Mouse (Mus musculus) neural tube, embryonic 15.5 days (tissue): ENCODE results near the gene Gm17783. TPM values are rescaled to one million over a fixed set of nuclear protein-coding genes. Genes with fewer than 3 reads are reported as not detected.
"Not testable (repeated sequence)": the region's sequence is repeated elsewhere in the genome, so short reads cannot be mapped to it uniquely, and the experiment has no call there.

ENCODE experiments used
- ATAC-seq: fragments of 200-750 bp; cut with Nextera tagmentation; 2 replicates; pipeline ENCODE4 v1.8.0; 2017; ENCODE audit warnings: mild to moderate bottlenecking, moderate TSS enrichment, moderate library complexity; ENCODE audit not compliant: low FRiP score
- H3K27ac ChIP-seq: fragments of 300-500 bp; sonication (generic); replicated peaks from 2 replicates; pipeline ENCODE4 v1.5.1; 2015; ENCODE audit warnings: mild to moderate bottlenecking, inconsistent platforms
- H3K27me3 ChIP-seq: fragments of 300-500 bp; sonication (generic); replicated peaks from 2 replicates; pipeline ENCODE4 v1.6.1; 2015; ENCODE audit warnings: inconsistent platforms
- H3K36me3 ChIP-seq: fragments of 300-500 bp; sonication (generic); 2 replicates; pipeline ENCODE4 v1.6.1; 2015; ENCODE audit warnings: inconsistent platforms
- H3K4me1 ChIP-seq: fragments of 300-500 bp; sonication (generic); 2 replicates; pipeline ENCODE4 v1.6.1; 2015; ENCODE audit warnings: inconsistent platforms
- H3K4me2 ChIP-seq: fragments of 300-500 bp; sonication (generic); 2 replicates; pipeline ENCODE4 v1.6.1; 2015; ENCODE audit warnings: inconsistent platforms, mild to moderate bottlenecking, moderate library complexity
- H3K4me3 ChIP-seq: fragments of 300-500 bp; sonication (generic); replicated peaks from 2 replicates; pipeline ENCODE4 v1.5.1; 2015; ENCODE audit warnings: mild to moderate bottlenecking, inconsistent platforms
- H3K9ac ChIP-seq: fragments of 300-500 bp; sonication (generic); replicated peaks from 2 replicates; pipeline ENCODE4 v1.6.1; 2015; ENCODE audit warnings: mild to moderate bottlenecking, inconsistent platforms
- H3K9me3 ChIP-seq: fragments of 300-500 bp; sonication (generic); replicated peaks from 2 replicates; pipeline ENCODE4 v1.6.1; 2016; ENCODE audit warnings: inconsistent platforms
- WGBS: fragments of 180-500 bp; shearing (Covaris S2); methylation state at CpG from one replicate; pipeline ENCODE4 v1.1.7; 2015; ENCODE audit warnings: mixed read lengths; 5-methylcytosine and 5-hydroxymethylcytosine counted together
- polyA plus RNA-seq: library from polyadenylated mRNA; unstranded; fragments of >200 nt; fragmentation: Nextera tagmentation; extraction: Ambion mirVana; gene quantifications from 2 replicates; pipeline ENCODE4 v1.2.1, GENCODE M21; 2015

Gene Gm17783
- not detected in 2 replicates for polyA plus RNA-seq

DNA sequence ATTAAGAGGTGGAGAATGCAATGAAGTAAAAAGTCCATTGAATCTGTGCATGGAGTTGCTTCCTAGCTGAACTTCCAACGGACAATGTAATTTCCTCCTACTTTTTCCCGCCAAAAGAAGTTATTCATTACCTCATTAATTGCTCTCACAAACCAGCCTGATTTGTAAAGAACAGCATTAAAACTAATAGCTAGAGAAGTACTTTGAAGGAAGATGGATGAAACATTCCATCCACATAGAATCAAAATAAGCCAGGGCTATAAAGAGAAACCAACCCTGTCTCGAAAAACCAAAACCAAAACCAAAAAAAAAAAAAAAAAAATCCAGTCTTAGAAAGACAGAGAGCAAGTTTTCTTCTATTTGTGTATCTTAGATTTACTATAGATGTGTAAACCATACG lies at the start of gene Gm17783:
Gm17783 (minus strand) TSS at position 101 of the 400 bp plus-strand sequence.
- no peaks in the 10 kb centered on the region for H3K4me1 ChIP-seq
- no peak within 1 kb of the TSS for H3K4me2 ChIP-seq
- no peak within 1 kb of the TSS for H3K9ac ChIP-seq
- H3K27ac ChIP-seq: no peak within 1 kb of the TSS
- no peaks in the 10 kb centered on the region for H3K27me3 ChIP-seq
- H3K9me3 ChIP-seq: no peaks in the 10 kb centered on the region
- H3K4me3 ChIP-seq: no peak within 1 kb of the TSS
- WGBS: 83% methylated on average over 4 of the region's 4 CpGs
- ATAC-seq: no peak
- H3K36me3 ChIP-seq: no peaks in the 10 kb centered on the region

DNA sequence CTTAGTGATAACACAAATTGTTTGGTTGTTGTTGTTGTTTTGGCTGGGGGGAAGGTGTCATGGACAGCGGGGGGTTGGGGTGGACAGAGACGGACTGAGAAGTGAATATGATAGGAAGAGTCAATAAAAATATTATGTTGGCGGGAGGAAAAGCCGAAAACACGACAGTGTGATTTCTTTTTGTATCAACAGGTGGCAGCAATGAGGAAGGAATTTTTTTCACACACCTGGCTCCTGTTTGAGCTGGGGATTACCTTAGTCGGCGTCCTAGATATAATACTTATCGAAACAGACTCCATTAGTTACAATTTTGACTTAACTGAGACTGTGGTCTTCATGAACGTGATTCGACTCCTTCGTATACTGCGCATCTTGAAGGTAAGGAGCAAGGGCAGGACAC lies 48.0 kb upstream of the Gm17783 start:
- H3K4me3 ChIP-seq: no peak overlapping the region
- H3K9ac ChIP-seq: no peak overlapping the region
- H3K4me1 ChIP-seq: no peaks in the 10 kb centered on the region
- no peak for ATAC-seq
- 71% methylated on average over 12 of the region's 12 CpGs for WGBS
- H3K9me3 ChIP-seq: no peaks in the 10 kb centered on the region
- no peaks in the 10 kb centered on the region for H3K36me3 ChIP-seq
- H3K27me3 ChIP-seq: no peaks in the 10 kb centered on the region
- no peak overlapping the region for H3K27ac ChIP-seq
- H3K4me2 ChIP-seq: no peak overlapping the region

DNA sequence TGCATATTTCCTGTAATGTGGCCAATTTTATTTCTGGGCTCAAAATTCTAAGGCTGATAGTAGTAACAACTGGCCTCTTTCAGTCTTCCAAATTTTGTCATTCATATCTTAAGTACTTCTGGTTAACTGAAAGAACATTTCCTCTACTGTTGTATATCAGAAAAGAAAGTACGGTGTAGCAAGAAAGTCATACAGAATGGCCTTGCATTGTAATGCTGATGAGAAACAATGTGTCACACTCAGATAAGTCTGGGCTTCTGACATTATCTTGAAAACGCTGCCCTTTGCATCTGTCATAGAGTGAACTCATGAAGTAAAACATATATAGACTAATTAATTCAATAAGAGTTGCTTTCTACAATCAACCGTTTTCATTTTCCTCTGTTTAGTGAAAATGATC lies 40.5 kb upstream of the Gm17783 start:
- no peak for ATAC-seq
- Histone ChIP-seq H3K9me3 (no peaks in the 10 kb centered on the region), H3K4me1 (no peaks in the 10 kb centered on the region), H3K9ac (no peak overlapping the region), H3K27ac (no peak overlapping the region), H3K4me3 (no peak overlapping the region), H3K36me3 (no peaks in the 10 kb centered on the region), H3K4me2 (no peak overlapping the region), H3K27me3 (no peaks in the 10 kb centered on the region)
- WGBS: 91% methylated on average over 3 of the region's 3 CpGs

DNA sequence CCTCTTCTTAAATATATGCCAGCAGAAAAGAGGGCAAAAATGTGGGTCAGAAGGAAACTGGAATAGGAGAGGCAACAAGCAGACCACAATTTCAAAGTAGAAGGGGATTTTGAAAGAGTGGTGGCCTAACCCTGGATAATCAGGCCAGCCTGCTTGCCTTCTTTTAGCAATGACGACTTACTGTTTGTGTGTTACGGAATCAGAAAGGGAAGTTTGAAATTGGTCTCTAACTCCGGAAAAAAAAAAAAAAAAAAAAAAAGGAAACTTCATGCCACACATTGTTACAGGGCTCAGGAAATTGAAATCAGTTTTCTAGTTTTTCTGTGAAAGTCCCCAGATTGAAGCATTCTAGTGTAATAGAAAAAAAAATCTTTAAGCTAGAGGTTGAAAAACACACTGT lies 29.9 kb upstream of the Gm17783 start:
- no peaks in the 10 kb centered on the region for H3K36me3 ChIP-seq
- 67% methylated on average over 3 of the region's 3 CpGs for WGBS
- no peak overlapping the region for H3K27ac ChIP-seq
- H3K4me3 ChIP-seq: no peak overlapping the region
- H3K9ac ChIP-seq: no peak overlapping the region
- no peaks in the 10 kb centered on the region for H3K4me1 ChIP-seq
- no peak overlapping the region for H3K4me2 ChIP-seq
- H3K9me3 ChIP-seq: no peaks in the 10 kb centered on the region
- H3K27me3 ChIP-seq: no peaks in the 10 kb centered on the region
- no peak for ATAC-seq

DNA sequence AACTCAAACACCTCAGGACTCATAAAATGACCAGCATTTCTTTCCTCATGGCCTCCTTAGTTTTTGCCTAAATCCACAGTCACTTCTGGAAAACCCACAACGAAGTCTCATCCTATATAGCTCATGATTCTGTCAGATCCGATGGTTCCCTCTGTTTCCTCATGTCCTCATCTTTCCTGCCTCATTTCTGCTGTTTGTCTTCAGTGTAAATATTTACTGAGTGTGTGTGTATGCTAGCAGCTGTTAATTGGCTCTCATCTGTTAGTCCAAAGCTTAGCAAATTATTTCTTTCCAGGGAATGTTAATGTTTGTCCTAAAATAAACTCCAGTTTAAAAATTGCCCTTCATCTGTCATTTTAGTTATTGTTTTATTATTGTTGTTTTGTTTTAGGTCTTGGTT lies 19.7 kb upstream of the Gm17783 start:
- Histone ChIP-seq H3K4me1 (no peaks in the 10 kb centered on the region), H3K9ac (no peak overlapping the region), H3K36me3 (no peaks in the 10 kb centered on the region), H3K4me2 (no peak overlapping the region), H3K27me3 (no peaks in the 10 kb centered on the region), H3K9me3 (no peaks in the 10 kb centered on the region), H3K27ac (no peak overlapping the region), H3K4me3 (no peak overlapping the region)
- WGBS: 82% methylated on average over 2 of the region's 2 CpGs
- ATAC-seq: no peak

DNA sequence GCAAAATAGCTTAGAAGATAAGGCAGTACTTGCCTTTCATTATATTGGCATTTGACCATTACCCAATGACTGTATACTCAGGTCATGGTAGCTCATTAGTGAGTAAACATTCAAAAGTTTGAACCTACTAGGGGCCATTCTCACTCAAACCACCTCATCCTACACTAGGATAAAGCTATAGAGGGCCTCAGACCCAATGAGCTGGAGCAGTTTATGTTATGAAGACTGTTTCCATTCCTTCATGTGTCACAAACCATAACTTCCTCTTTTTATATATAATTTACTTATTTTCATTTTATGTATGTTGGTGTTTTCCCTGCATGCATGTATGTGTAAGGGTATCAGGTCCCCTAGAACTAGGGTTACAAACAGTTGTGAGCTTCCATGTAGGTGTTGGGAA lies 16.1 kb upstream of the Gm17783 start:
- no peak for ATAC-seq
- H3K4me1 ChIP-seq: no peaks in the 10 kb centered on the region
- H3K36me3 ChIP-seq: no peaks in the 10 kb centered on the region
- H3K9ac ChIP-seq: no peak overlapping the region
- H3K27ac ChIP-seq: no peak overlapping the region
- no peaks in the 10 kb centered on the region for H3K27me3 ChIP-seq
- H3K4me3 ChIP-seq: no peak overlapping the region
- no peak overlapping the region for H3K4me2 ChIP-seq
- H3K9me3 ChIP-seq: no peaks in the 10 kb centered on the region

DNA sequence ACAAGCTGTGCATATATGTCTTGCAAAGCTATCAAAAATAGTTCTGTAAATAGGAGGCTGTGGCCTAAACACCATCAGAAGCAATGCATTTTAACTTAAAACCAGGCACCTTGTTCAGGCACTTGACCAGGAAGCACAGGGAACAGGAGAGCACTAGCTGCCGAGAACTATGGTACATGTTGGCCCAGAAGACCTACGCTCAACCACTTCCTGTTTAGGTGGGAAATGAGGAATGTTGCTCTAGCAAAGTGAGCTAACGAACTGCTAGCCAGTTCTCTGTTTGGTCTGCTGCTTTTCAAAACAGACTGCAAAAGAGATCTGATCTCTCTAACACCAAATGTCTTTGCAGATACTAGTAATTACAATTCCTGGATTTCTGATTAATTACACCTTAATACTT lies 12.5 kb upstream of the Gm17783 start:
- no peak for ATAC-seq
- Histone ChIP-seq H3K27me3 (no peaks in the 10 kb centered on the region), H3K9ac (no peak overlapping the region), H3K4me1 (no peaks in the 10 kb centered on the region), H3K9me3 (no peaks in the 10 kb centered on the region), H3K4me2 (no peak overlapping the region), H3K27ac (no peak overlapping the region), H3K36me3 (no peaks in the 10 kb centered on the region), H3K4me3 (no peak overlapping the region)
- WGBS: 85% methylated on average over 3 of the region's 3 CpGs

DNA sequence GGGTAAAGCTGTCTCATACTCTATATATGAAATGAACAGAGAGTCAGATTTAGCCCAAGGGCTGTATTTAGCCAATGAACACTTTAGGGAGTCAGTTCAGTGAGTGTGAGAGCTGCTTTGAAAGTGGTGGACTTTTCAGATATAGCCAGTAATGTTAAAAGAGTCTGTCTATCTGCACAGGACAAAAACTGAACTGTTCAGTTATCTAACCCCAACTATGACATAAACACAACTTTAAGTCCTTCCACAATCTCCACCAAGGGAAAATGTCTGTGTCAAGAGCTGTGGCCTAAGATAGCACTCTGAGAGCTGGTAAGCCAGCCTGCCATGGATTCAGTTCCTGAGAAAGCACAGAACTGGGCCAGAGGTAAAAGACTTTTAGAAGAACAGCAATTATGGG lies 10.3 kb upstream of the Gm17783 start:
- Histone ChIP-seq H3K4me3 (no peak overlapping the region), H3K36me3 (no peaks in the 10 kb centered on the region), H3K9me3 (no peaks in the 10 kb centered on the region), H3K4me1 (no peaks in the 10 kb centered on the region), H3K27ac (no peak overlapping the region), H3K4me2 (no peak overlapping the region), H3K9ac (no peak overlapping the region), H3K27me3 (no peaks in the 10 kb centered on the region)
- ATAC-seq: no peak

DNA sequence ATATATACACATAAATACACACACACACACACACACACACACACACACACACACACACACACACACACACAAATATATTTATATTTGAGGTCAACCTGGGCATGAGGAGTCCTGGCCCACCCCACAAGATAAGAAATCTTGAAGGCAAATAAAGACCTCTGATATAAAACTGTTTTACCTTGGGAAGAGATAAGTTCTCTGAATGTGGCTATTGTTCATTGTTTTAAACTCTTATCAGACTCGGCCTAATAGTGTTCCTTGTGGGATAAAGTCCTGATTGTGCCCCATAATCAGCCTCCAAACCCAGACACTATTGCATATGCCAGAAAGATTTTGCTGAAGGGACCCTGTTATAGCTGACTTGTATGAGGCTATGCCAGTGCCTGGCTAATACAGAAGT lies 6.5 kb upstream of the Gm17783 start:
- not testable (repeated sequence) for H3K9ac ChIP-seq, H3K4me2 ChIP-seq, H3K9me3 ChIP-seq, H3K4me3 ChIP-seq, H3K36me3 ChIP-seq, H3K27me3 ChIP-seq, H3K4me1 ChIP-seq, ATAC-seq, H3K27ac ChIP-seq
- 88% methylated on average over 1 of the region's 1 CpGs for WGBS

DNA sequence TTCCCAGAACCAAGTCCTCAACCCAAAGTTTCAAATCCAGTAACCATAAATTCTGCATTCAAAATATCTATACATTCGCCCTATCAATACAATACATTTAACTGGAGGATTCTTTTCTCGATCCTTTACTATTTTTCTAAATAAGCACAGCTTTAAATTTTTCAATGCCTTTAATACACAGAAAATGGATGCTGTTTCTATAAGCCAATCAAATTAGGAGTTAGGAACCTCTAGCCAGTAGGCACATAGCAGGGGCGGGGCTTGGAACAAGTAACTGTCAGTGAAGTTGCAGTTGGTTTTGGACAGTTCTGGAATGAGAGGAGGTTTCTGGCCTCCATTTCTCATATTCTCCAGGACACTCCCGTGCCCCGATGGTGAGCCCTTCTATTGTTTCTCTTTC lies 3.2 kb upstream of the Gm17783 start, which contains the start of gene Slc9c1:
Slc9c1 (plus strand) TSS at position 301 of the 400 bp plus-strand sequence.
- Histone ChIP-seq H3K36me3 (no peaks in the 10 kb centered on the region), H3K9ac (no peak within 1 kb of the TSS), H3K9me3 (no peaks in the 10 kb centered on the region), H3K4me2 (no peak within 1 kb of the TSS), H3K27ac (no peak within 1 kb of the TSS), H3K4me1 (no peaks in the 10 kb centered on the region), H3K27me3 (no peaks in the 10 kb centered on the region), H3K4me3 (no peak within 1 kb of the TSS)
- ATAC-seq: no peak
- 95% methylated on average over 5 of the region's 5 CpGs for WGBS

DNA sequence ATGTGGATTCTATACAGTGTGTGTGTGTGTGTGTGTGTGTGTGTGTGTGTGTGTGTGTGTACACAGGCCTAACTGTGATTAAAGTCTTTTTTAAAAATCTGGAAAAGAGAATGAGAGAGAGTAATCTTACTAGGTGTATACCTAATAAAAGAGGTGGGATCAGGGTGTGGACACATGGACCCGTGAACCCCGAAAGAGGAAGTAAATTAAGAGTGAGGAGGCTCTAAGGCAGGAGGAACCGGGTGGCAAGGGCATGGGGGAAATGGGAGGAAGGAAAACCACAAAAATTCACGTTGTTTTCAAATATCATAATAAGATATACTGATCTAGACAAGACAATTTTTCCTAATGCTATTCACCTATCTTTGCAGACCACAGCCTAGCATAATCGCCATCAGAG lies 6.3 kb downstream of the Gm17783 start:
- Histone ChIP-seq H3K9me3 (no peaks in the 10 kb centered on the region), H3K4me3 (no peak overlapping the region), H3K36me3 (no peaks in the 10 kb centered on the region), H3K27ac (no peak overlapping the region), H3K4me1 (no peaks in the 10 kb centered on the region), H3K4me2 (no peak overlapping the region), H3K27me3 (no peaks in the 10 kb centered on the region), H3K9ac (no peak overlapping the region)
- WGBS: 81% methylated on average over 5 of the region's 5 CpGs
- no peak for ATAC-seq

DNA sequence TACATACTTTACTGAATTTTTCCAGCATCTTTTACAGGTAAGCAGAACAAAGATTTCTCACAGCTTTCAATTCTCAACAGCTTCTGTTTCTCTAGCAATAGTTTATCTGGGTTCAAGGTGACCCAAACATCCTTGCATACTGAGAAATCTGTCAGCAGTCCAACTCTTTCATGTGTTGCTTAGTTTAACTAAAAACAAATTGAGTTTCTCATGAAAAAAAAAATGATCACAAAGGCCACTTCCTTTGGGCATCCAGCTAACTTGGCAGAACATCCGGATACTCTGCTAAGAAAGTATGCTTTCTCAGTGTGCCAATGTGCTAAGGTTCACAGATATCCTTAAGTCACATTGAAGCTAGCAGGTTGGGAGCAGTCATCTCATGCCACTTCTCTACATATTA lies 36.5 kb downstream of the Gm17783 start:
- Histone ChIP-seq H3K9me3 (no peaks in the 10 kb centered on the region), H3K36me3 (no peaks in the 10 kb centered on the region), H3K9ac (no peak overlapping the region), H3K27ac (no peak overlapping the region), H3K4me1 (no peaks in the 10 kb centered on the region), H3K27me3 (no peaks in the 10 kb centered on the region), H3K4me2 (no peak overlapping the region), H3K4me3 (no peak overlapping the region)
- 84% methylated on average over 1 of the region's 1 CpGs for WGBS
- no peak for ATAC-seq

DNA sequence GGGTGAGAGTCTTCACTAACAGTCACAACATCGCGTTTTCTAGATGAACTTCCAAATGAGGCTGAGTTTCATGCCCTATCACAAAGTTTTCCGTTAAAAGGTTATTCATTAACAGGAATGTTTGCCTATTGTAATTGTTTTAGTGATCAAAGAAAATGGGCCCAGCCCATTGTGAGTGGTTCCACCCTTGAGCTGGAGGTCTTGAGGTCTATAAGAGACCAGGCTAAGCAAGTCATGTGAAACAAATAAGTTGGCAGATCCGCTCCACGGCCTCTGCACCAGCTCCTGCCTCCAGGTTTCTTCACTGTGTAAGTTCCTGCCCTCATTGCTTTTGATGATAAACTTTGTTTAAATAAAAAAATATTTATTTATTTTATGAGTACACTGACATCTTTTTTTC lies 38.9 kb downstream of the Gm17783 start, which contains the start of gene Gm609:
Gm609 (minus strand) TSS at position 43 of the 400 bp plus-strand sequence.
- H3K4me2 ChIP-seq: no peak within 1 kb of the TSS
- WGBS: 76% methylated on average over 5 of the region's 5 CpGs
- no peak within 1 kb of the TSS for H3K4me3 ChIP-seq
- H3K4me1 ChIP-seq: no peaks in the 10 kb centered on the region
- no peaks in the 10 kb centered on the region for H3K27me3 ChIP-seq
- H3K9me3 ChIP-seq: no peaks in the 10 kb centered on the region
- ATAC-seq: no peak
- H3K36me3 ChIP-seq: no peaks in the 10 kb centered on the region
- H3K27ac ChIP-seq: no peak within 1 kb of the TSS
- no peak within 1 kb of the TSS for H3K9ac ChIP-seq
